Mouse (Mus musculus) forebrain, embryonic 14.5 days (tissue): ENCODE results near the gene 1700061G19Rik. TPM values are rescaled to one million over a fixed set of nuclear protein-coding genes. Genes with fewer than 3 reads are reported as not detected.

Source experiments
- ATAC-seq: fragments of 200-750 bp; cut with Nextera tagmentation; 2 replicates; pipeline ENCODE4 v1.8.0; 2017; ENCODE audit warnings: mild to moderate bottlenecking, moderate library complexity
- DNase-seq: peaks from one replicate; pipeline ENCODE4 v3.0.0-alpha.2; 2015; ENCODE audit warnings: low spot score
- H3K27ac ChIP-seq: fragments of 300-500 bp; sonication (generic); 2 replicates; pipeline ENCODE4 v1.5.1; 2014; ENCODE audit warnings: low read depth, mild to moderate bottlenecking, control low read depth, low read length, moderate library complexity
- H3K27me3 ChIP-seq: fragments of 300-500 bp; sonication (generic); replicated peaks from 2 replicates; pipeline ENCODE4 v1.6.1; 2014; ENCODE audit warnings: low read length, control low read depth, mixed read lengths; ENCODE audit not compliant: control insufficient read depth, insufficient read depth
- H3K36me3 ChIP-seq: fragments of 300-500 bp; sonication (generic); 2 replicates; pipeline ENCODE4 v1.6.1; 2014; ENCODE audit warnings: low read length, control low read depth; ENCODE audit not compliant: control insufficient read depth, insufficient read depth
- H3K4me1 ChIP-seq: fragments of 300-500 bp; sonication (generic); 2 replicates; pipeline ENCODE4 v1.6.1; 2014; ENCODE audit warnings: antibody characterized with exemption, low read length, control low read depth; ENCODE audit not compliant: control insufficient read depth, insufficient read depth
- H3K4me2 ChIP-seq: fragments of 300-500 bp; sonication (generic); 2 replicates; pipeline ENCODE4 v1.6.1; 2014; ENCODE audit warnings: mild to moderate bottlenecking, control low read depth, low read length
- H3K4me3 ChIP-seq: fragments of 300-500 bp; sonication (generic); 2 replicates; pipeline ENCODE4 v1.5.1; 2014; ENCODE audit warnings: low read depth, low read length, control low read depth
- H3K9ac ChIP-seq: fragments of 300-500 bp; sonication (generic); 2 replicates; pipeline ENCODE4 v1.6.1; 2014; ENCODE audit warnings: mild to moderate bottlenecking, low read length, control low read depth, moderate library complexity
- H3K9me3 ChIP-seq: fragments of 300-500 bp; sonication (generic); replicated peaks from 2 replicates; pipeline ENCODE4 v1.6.1; 2016; ENCODE audit warnings: low read length, control low read depth, mixed read lengths; ENCODE audit not compliant: control insufficient read depth
- WGBS: fragments of 180-500 bp; shearing (Covaris S2); extraction: QIAGEN DNeasy Blood & Tissue Kit; methylation state at CpG from one replicate; pipeline ENCODE4 v1.1.7; 2014; 5-methylcytosine and 5-hydroxymethylcytosine counted together
- polyA plus RNA-seq: library from polyadenylated mRNA; unstranded; fragments of >200 nt; fragmentation: Nextera tagmentation; extraction: Ambion mirVana; gene quantifications from 2 replicates; pipeline ENCODE4 v1.2.1, GENCODE M21; 2014

The 1700061G19Rik gene
- 0.08 and 0.19 TPM in 2 replicates for polyA plus RNA-seq

GRCm38 (mm10) chr17:56874936-56875651, at the start of gene 1700061G19Rik:
1700061G19Rik (plus strand) TSS chr17:56875477.
- Histone ChIP-seq H3K36me3 (no peaks in the 10 kb centered on the region), H3K27ac (no peak within 1 kb of the TSS), H3K4me1 (no peaks in the 10 kb centered on the region), H3K4me2 (no peak within 1 kb of the TSS), H3K4me3 (no peak within 1 kb of the TSS), H3K27me3 (no peaks in the 10 kb centered on the region), H3K9me3 (no peaks in the 10 kb centered on the region), H3K9ac (no peak within 1 kb of the TSS)
- ATAC-seq (no peak), DNase-seq (no peak)
- 89% methylated on average over 12 of the region's 12 CpGs for WGBS

- DNase-seq, result peak; percentile 46
Observed at GRCm38 (mm10) chr17:56826718-56827117, 48.6 kb upstream of the 1700061G19Rik start.

DNA sequence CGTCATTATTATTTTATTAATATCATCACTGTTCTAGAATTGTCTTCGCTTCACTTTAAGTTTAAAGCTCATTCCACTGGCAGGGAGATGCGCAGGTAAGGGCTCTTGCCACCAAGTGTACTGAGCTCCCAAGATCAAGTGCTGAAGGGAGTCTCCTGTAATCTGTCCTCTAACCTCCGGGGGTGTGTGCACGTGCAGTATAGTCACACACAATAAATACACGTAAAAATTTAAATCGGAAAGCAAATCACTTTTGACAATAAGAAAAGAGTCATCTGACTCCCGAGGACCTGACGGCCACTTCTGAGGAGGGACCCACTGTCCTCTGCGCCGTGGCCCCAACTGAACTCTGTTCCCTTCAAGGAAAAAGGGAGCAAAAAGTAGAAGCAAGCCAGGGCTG, 46.1 kb upstream of the 1700061G19Rik start:
- Histone ChIP-seq H3K36me3 (no peaks in the 10 kb centered on the region), H3K4me3 (peak overlapping the region; percentile 60), H3K9ac (peak overlapping the region; percentile 59; the same call in 1 of the 2 replicates), H3K27me3 (no peaks in the 10 kb centered on the region), H3K4me1 (peaks cover 11% of the 10 kb centered on the region), H3K4me2 (peak overlapping the region; percentile 82), H3K27ac (no peak overlapping the region), H3K9me3 (no peaks in the 10 kb centered on the region)
- ATAC-seq (no peak), DNase-seq (no peak)
- 28% methylated on average over 11 of the region's 11 CpGs for WGBS

More at GRCm38 (mm10) chr17:56826718-56827117, 48.6 kb upstream of the 1700061G19Rik start:
- Histone ChIP-seq H3K36me3 (no peaks in the 10 kb centered on the region), H3K9ac (no peak overlapping the region), H3K4me1 (peaks cover 11% of the 10 kb centered on the region), H3K4me3 (no peak overlapping the region), H3K9me3 (no peaks in the 10 kb centered on the region), H3K27ac (no peak overlapping the region), H3K4me2 (no peak overlapping the region), H3K27me3 (no peaks in the 10 kb centered on the region)
- ATAC-seq, result no peak
- WGBS, result 91% methylated on average over 2 of the region's 2 CpGs

DNA sequence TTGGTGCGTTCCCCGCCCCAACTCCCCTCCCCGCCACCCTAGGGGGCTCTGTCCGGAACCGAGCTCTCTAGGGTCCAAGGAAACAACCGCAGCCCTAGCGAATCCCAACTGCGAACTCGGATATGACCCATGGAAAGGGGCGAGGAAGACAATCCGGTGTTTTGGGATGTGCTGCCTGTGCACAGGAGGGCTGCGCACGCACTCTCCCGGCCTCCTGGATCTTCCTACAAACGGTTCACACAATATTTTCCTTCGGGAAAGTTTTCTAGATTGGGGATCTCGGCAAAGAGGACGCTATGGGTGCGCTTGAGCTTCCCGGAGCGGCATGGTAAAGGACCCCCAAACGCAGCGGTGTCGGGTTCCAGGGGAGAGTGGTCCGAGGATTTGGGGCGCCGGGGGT, 45.5 kb upstream of the 1700061G19Rik start:
- H3K4me1 ChIP-seq, result peaks cover 11% of the 10 kb centered on the region
- no peaks in the 10 kb centered on the region for H3K27me3 ChIP-seq
- H3K27ac ChIP-seq, result no peak overlapping the region
- peak overlapping the region; percentile 82 for H3K4me2 ChIP-seq
- DNase-seq (peak; percentile 25), ATAC-seq (no peak)
- H3K36me3 ChIP-seq, result no peaks in the 10 kb centered on the region
- peak overlapping the region; percentile 60 for H3K4me3 ChIP-seq
- H3K9ac ChIP-seq, result peak overlapping the region; percentile 59
- H3K9me3 ChIP-seq, result no peaks in the 10 kb centered on the region
- WGBS, result 1% methylated on average over 27 of the region's 27 CpGs

GRCm38 (mm10) chr17:56830411-56831110, 44.7 kb upstream of the 1700061G19Rik start, which contains the start of gene Rfx2:
Rfx2 (minus strand) TSS chr17:56831013.
- peaks cover 11% of the 10 kb centered on the region for H3K4me1 ChIP-seq
- WGBS, result under 1% methylated on average over 41 of the region's 62 CpGs
- H3K27me3 ChIP-seq, result no peaks in the 10 kb centered on the region
- H3K36me3 ChIP-seq, result no peaks in the 10 kb centered on the region
- peak within 1 kb of the TSS; percentile 82 for H3K4me2 ChIP-seq
- peak within 1 kb of the TSS; percentile 59 for H3K9ac ChIP-seq
- H3K4me3 ChIP-seq, result peak within 1 kb of the TSS; percentile 60
- no peaks in the 10 kb centered on the region for H3K9me3 ChIP-seq
- ATAC-seq (no peak), DNase-seq (peak; percentile 11)
- no peak within 1 kb of the TSS for H3K27ac ChIP-seq

DNA sequence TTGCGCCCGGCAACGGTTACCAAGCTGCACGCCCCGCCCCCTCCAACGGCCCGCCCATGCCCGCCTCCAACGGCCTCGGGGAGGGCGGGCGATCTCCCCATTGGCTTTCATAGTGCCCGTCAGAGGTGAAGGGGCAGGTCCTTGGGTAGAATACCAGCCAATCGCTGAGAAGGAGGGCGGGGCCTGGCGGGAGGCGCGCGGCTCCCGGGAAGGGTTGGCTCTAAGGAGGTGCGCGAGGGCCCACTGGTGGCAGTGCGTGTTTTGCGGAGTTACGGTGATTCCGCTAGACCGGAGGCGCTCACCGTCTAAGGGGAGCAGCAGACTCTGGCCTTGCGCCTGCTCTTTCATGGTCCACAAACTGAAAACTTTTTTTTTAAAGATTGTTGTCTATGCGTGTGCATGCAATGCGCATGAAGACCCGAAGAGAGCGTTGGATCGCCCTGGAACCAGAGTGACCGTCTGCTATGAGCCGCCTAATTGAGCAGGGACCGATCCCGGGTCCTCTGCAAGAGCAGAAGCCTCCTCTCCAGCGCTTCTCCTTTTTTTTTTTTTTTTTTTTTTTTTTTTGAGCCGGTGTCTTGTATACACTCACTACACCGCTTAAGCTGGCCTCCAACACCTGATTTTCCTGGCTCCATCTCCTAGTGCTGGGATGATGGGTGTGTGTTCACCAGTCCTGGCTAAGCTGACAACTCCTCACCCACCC, 44.0 kb upstream of the 1700061G19Rik start:
- Histone ChIP-seq H3K36me3 (no peaks in the 10 kb centered on the region), H3K27me3 (no peaks in the 10 kb centered on the region), H3K9me3 (no peaks in the 10 kb centered on the region), H3K27ac (no peak overlapping the region), H3K9ac (peak overlapping the region; percentile 29; the same call in 1 of the 2 replicates), H3K4me1 (peaks cover 11% of the 10 kb centered on the region), H3K4me3 (peak overlapping the region; percentile 60), H3K4me2 (peak overlapping the region; percentile 82)
- peak; percentile 97 for ATAC-seq
- WGBS, result under 1% methylated on average over 37 of the region's 42 CpGs
- DNase-seq, result peak; percentile 99

- Histone ChIP-seq H3K27me3 (no peaks in the 10 kb centered on the region), H3K9ac (no peak overlapping the region), H3K27ac (no peak overlapping the region), H3K4me1 (peaks cover 11% of the 10 kb centered on the region), H3K36me3 (no peaks in the 10 kb centered on the region), H3K4me3 (no peak overlapping the region), H3K4me2 (no peak overlapping the region), H3K9me3 (no peaks in the 10 kb centered on the region)
- DNase-seq, result no peak
- no peak for ATAC-seq
- WGBS, result 94% methylated on average over 1 of the region's 1 CpGs
Observed at GRCm38 (mm10) chr17:56832918-56833317, 42.4 kb upstream of the 1700061G19Rik start.

DNA sequence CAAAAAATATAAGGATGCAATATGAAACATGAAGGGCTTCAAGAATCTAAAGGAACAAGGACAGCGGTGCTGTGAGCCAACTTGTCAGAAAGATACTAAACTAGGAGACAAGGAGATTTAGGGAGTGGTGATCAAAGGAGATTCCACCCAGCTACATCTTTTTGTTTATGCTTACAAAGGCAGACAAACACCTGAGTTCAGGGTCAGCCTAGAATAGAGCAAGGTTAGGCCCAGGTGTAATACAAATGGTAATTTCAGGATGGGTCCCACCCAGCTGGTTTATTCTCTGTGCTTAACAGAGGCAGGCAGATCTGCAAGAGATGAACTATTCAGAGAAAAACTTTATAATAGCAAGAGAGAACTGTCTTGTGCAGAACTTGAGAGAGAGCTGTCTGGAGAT, 41.9 kb upstream of the 1700061G19Rik start:
- Histone ChIP-seq H3K36me3 (no peaks in the 10 kb centered on the region), H3K27me3 (no peaks in the 10 kb centered on the region), H3K27ac (no peak overlapping the region), H3K9ac (no peak overlapping the region), H3K4me1 (peaks cover 11% of the 10 kb centered on the region), H3K4me2 (no peak overlapping the region), H3K9me3 (no peaks in the 10 kb centered on the region), H3K4me3 (no peak overlapping the region)
- ATAC-seq (no peak), DNase-seq (no peak)
- WGBS, result 89% methylated on average over 1 of the region's 1 CpGs
